Mouse (Mus musculus) stomach, postnatal 0 days (tissue): ENCODE results near the gene Vps13d.

Source experiments
- CTCF ChIP-seq: IDR thresholded peaks from 2 replicates; pipeline ENCODE4 v1.5.1; 2016; ENCODE audit warnings: antibody characterized with exemption, low read depth, mild to moderate bottlenecking, moderate library complexity
- EP300 ChIP-seq: optimal IDR thresholded peaks from 2 replicates; pipeline ENCODE3; 2016; ENCODE audit warnings: antibody characterized with exemption

DNA sequence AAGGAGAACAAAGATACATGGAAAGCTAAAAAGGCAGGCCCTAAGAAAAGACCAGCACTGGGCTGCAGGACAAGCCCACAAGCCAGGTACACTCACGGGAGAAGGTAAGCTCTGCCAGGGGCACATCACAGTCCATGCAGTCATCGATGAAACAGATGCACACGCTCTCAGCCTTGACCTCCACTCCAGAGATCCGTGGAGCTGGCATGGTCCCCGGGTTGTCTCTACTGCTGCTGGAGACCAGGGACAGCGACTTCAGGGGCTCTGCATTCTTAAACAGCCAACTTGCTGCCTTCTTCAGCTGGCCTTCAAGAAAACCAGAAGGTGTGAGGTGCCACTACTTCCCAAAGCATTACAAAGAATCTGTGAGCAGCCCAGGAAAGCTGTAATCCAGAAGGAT is 84.1 kb downstream of the Vps13d start:
- TF ChIP-seq EP300 (no peak), CTCF (no peak)
